Mouse (Mus musculus) megakaryocyte, adult 5-6 weeks (primary cell): ENCODE data around the gene Riox2. TPM values are rescaled to one million over a fixed set of nuclear protein-coding genes. Genes with fewer than 3 reads are reported as not detected.

Source experiments
- ATAC-seq: 2 replicates; pipeline ENCODE4 v1.8.0; 2016; ENCODE audit warnings: mild to moderate bottlenecking, inconsistent platforms; ENCODE audit not compliant: poor library complexity, severe bottlenecking
- total RNA-seq, 2 experiments: library from RNA; stranded (forward) in 1 of 2; stranded (reverse) in 1 of 2; fragments of 153-499, 151-499 nt in 1 of 2; fragments of 221-1000, 200-1000 nt in 1 of 2; gene quantifications; 2 replicates each; pipeline versions ENCODE4 v1.2.3 to v1.2.4; 2015 to 2017

The Riox2 gene
- total RNA-seq (2015), result 25.3 and 28.4 TPM in 2 replicates
- 32.2 and 54.4 TPM in 2 replicates for total RNA-seq (2017)

- peak; percentile 85 for ATAC-seq
Measured at GRCm38 (mm10) chr16:59471637-59472278, at the start of gene Riox2. Gene Riox2, plus strand, starts transcription at chr16:59471775.

GRCm38 (mm10) chr16:59427960-59428359 lies 43.6 kb upstream of the Riox2 start:
- no peak for ATAC-seq

- no peak for ATAC-seq
Measured at GRCm38 (mm10) chr16:59433181-59433580, 38.4 kb upstream of the Riox2 start.

- ATAC-seq, result no peak
Measured at GRCm38 (mm10) chr16:59444880-59445559, 26.6 kb upstream of the Riox2 start.

GRCm38 (mm10) chr16:59448181-59448580 lies 23.4 kb upstream of the Riox2 start:
- no peak for ATAC-seq

GRCm38 (mm10) chr16:59449092-59449491 lies 22.5 kb upstream of the Riox2 start:
- peak; percentile 45; the same call in 1 of the 2 replicates for ATAC-seq

- no peak for ATAC-seq
Measured at GRCm38 (mm10) chr16:59451813-59452212, 19.8 kb upstream of the Riox2 start.

- ATAC-seq, result peak; percentile 96
Measured at GRCm38 (mm10) chr16:59459259-59459861, 12.2 kb upstream of the Riox2 start.

- ATAC-seq, result no peak
Measured at GRCm38 (mm10) chr16:59463567-59463966, 8.0 kb upstream of the Riox2 start.

- ATAC-seq, result no peak
Measured at GRCm38 (mm10) chr16:59463973-59464372, 7.6 kb upstream of the Riox2 start.

- 0 out of 2 replicates have a peak, but pooled peaks have one; percentile 6 for ATAC-seq
Measured at GRCm38 (mm10) chr16:59469846-59470245, 1.7 kb upstream of the Riox2 start.

GRCm38 (mm10) chr16:59472546-59472945 lies 971 bp downstream of the Riox2 start:
- ATAC-seq, result no peak

- peak; percentile 53 for ATAC-seq
Measured at GRCm38 (mm10) chr16:59474788-59475187, 3.2 kb downstream of the Riox2 start.

GRCm38 (mm10) chr16:59477955-59478354 lies 6.4 kb downstream of the Riox2 start:
- ATAC-seq, result no peak

GRCm38 (mm10) chr16:59487239-59487638 lies 15.7 kb downstream of the Riox2 start:
- no peak for ATAC-seq

GRCm38 (mm10) chr16:59487975-59488548 lies 16.5 kb downstream of the Riox2 start:
- ATAC-seq, result no peak

GRCm38 (mm10) chr16:59493199-59493598 lies 21.6 kb downstream of the Riox2 start:
- ATAC-seq, result no peak

- ATAC-seq, result no peak
Measured at GRCm38 (mm10) chr16:59497947-59498346, 26.4 kb downstream of the Riox2 start.

GRCm38 (mm10) chr16:59499180-59499579 lies 27.6 kb downstream of the Riox2 start:
- no peak for ATAC-seq

GRCm38 (mm10) chr16:59509830-59510229 lies 38.3 kb downstream of the Riox2 start:
- no peak for ATAC-seq

GRCm38 (mm10) chr16:59515169-59515568 lies 43.6 kb downstream of the Riox2 start:
- ATAC-seq, result no peak

- ATAC-seq, result no peak
Measured at GRCm38 (mm10) chr16:59516965-59517364, 45.4 kb downstream of the Riox2 start.
